Mouse (Mus musculus): Measurements from ENCODE around the gene Cntnap2.

GRCm38 (mm10) chr6:46414562-46414961 lies 1355.4 kb downstream of the Cntnap2 start:
- no peak for TF ChIP-seq TAL1 (IDR thresholded peaks at IDR 0.05; ENCODE audit: low read length)
- no peak for TF ChIP-seq GATA1 (IDR thresholded peaks at IDR 0.05; ENCODE audit: low read length)

All from erythroblast, embryonic 14.5 days (primary cell).